In genomic region chr10:118679507-118679906, GRCm38 (mm10) we compare ENCODE assay signal across 24 mouse cellular contexts.
A peak's percentile ranks its signal among the peaks of the same experiment; 100 is the strongest.
DNase-seq lines count a peak whose midpoint lies in the region; ATAC-seq lines count a peak whose summit lies in the region.
"Had no signal": no experiment of that assay in that cellular context is flagged by ENCODE, and none has a peak within 500 bp of the region (broad histone marks: within the 10 kb centered on the region; RNA-seq: fewer than 3 reads in every experiment).

No protein-coding gene starts in this region.

- no peak for DNase-seq in midbrain, embryonic 10.5 days (ENCODE audit: low spot score)
- no peak for DNase-seq in neural tube, embryonic 10.5 days (ENCODE audit: extremely low spot score, low spot score)
- DNase-seq in cerebellum, adult 11-12 months, result no peak
- DNase-seq: adrenal gland, adult 2 months; adrenal gland, postnatal 14 days; cerebellum, adult 18-20 months; cerebellum, adult 9-10 months; cerebellum, postnatal 14 days; gastrocnemius, postnatal 10 days; heart, adult 18-20 months; heart, postnatal 14 days; heart, postnatal 4 days had no signal

- H3K4me3 ChIP-seq in hindbrain, embryonic 12.5 days, result no peak overlapping the region
- H3K4me3 ChIP-seq in hindbrain, embryonic 13.5 days, result no peak overlapping the region
- no peak overlapping the region for H3K4me3 ChIP-seq in midbrain, embryonic 13.5 days (replicated peaks)
- no peak overlapping the region for H3K4me3 ChIP-seq in midbrain, embryonic 10.5 days
- no peak overlapping the region for H3K4me3 ChIP-seq in neural tube, embryonic 12.5 days
- H3K4me3 ChIP-seq in neural tube, embryonic 14.5 days (ENCODE audit: low read depth, low read length), result no peak overlapping the region
- H3K4me3 ChIP-seq: forebrain, embryonic 10.5 days; forebrain, embryonic 13.5 days; heart, embryonic 10.5 days; heart, embryonic 13.5 days had no signal

- H3K27ac ChIP-seq in hindbrain, embryonic 12.5 days, result 0 out of 2 replicates have a peak overlapping the region, but pooled peaks have one; percentile 26
- no peak overlapping the region; the same call in 1 of the 2 replicates for H3K27ac ChIP-seq in hindbrain, embryonic 13.5 days
- H3K27ac ChIP-seq in midbrain, embryonic 13.5 days, result peak overlapping the region; percentile 80
- H3K27ac ChIP-seq in midbrain, embryonic 10.5 days (replicated peaks), result no peak overlapping the region
- H3K27ac ChIP-seq in neural tube, embryonic 12.5 days, result no peak overlapping the region
- H3K27ac ChIP-seq in neural tube, embryonic 14.5 days (ENCODE audit: low read depth, low read length), result no peak overlapping the region
- H3K27ac ChIP-seq: forebrain, embryonic 10.5 days; forebrain, embryonic 13.5 days; heart, embryonic 10.5 days; heart, embryonic 13.5 days had no signal

- WGBS in hindbrain, embryonic 12.5 days, result 55% methylated on average over 5 of the region's 5 CpGs
- 44% methylated on average over 5 of the region's 5 CpGs for WGBS in hindbrain, embryonic 13.5 days
- WGBS in midbrain, embryonic 13.5 days, result 45% methylated on average over 5 of the region's 5 CpGs
- WGBS in midbrain, embryonic 10.5 days, result 87% methylated on average over 5 of the region's 5 CpGs
- WGBS in neural tube, embryonic 12.5 days, result 35% methylated on average over 5 of the region's 5 CpGs
- WGBS in neural tube, embryonic 14.5 days, result 29% methylated on average over 5 of the region's 5 CpGs

- H3K9ac ChIP-seq in hindbrain, embryonic 12.5 days, result no peak overlapping the region
- no peak overlapping the region for H3K9ac ChIP-seq in hindbrain, embryonic 13.5 days
- H3K9ac ChIP-seq in midbrain, embryonic 13.5 days (replicated peaks), result no peak overlapping the region
- no peak overlapping the region for H3K9ac ChIP-seq in neural tube, embryonic 12.5 days
- H3K9ac ChIP-seq in neural tube, embryonic 14.5 days (replicated peaks; ENCODE audit: low read depth, low read length), result no peak overlapping the region
- H3K9ac ChIP-seq: forebrain, embryonic 13.5 days; heart, embryonic 13.5 days; hindbrain, embryonic 14.5 days had no signal

- ATAC-seq in hindbrain, embryonic 12.5 days (ENCODE audit: low FRiP score), result no peak
- no peak for ATAC-seq in hindbrain, embryonic 13.5 days (ENCODE audit: low FRiP score)
- ATAC-seq in midbrain, embryonic 13.5 days, result peak; percentile 9; the same call in 1 of the 2 replicates
- ATAC-seq in neural tube, embryonic 12.5 days (ENCODE audit: low FRiP score, low read depth), result peak; percentile 62; the same call in 1 of the 2 replicates
- 0 out of 2 replicates have a peak, but pooled peaks have one; percentile 25 for ATAC-seq in neural tube, embryonic 14.5 days (ENCODE audit: low read depth)
- ATAC-seq: CD4-positive, CD25-positive, alpha-beta regulatory T cell, adult 4 months; forebrain, embryonic 13.5 days; forebrain, embryonic 16.5 days had no signal

- H3K4me1 ChIP-seq in hindbrain, embryonic 12.5 days, result peaks cover 10% of the 10 kb centered on the region
- peaks cover 28% of the 10 kb centered on the region for H3K4me1 ChIP-seq in hindbrain, embryonic 13.5 days (replicated peaks)
- H3K4me1 ChIP-seq in midbrain, embryonic 13.5 days (replicated peaks), result peaks cover 36% of the 10 kb centered on the region
- H3K4me1 ChIP-seq in midbrain, embryonic 10.5 days, result 0 out of 2 replicates have a peak, but pooled peaks cover 5% of the 10 kb centered on the region
- peaks cover 18% of the 10 kb centered on the region; the same call in 1 of the 2 replicates for H3K4me1 ChIP-seq in neural tube, embryonic 12.5 days
- 0 out of 2 replicates have a peak, but pooled peaks cover 7% of the 10 kb centered on the region for H3K4me1 ChIP-seq in neural tube, embryonic 14.5 days (ENCODE audit: control insufficient read depth, insufficient read depth, low read length)

- H3K36me3 ChIP-seq in hindbrain, embryonic 12.5 days, result no peaks in the 10 kb centered on the region
- no peaks in the 10 kb centered on the region for H3K36me3 ChIP-seq in hindbrain, embryonic 13.5 days
- H3K36me3 ChIP-seq in midbrain, embryonic 13.5 days, result no peaks in the 10 kb centered on the region
- no peaks in the 10 kb centered on the region for H3K36me3 ChIP-seq in midbrain, embryonic 10.5 days
- H3K36me3 ChIP-seq in neural tube, embryonic 12.5 days, result no peaks in the 10 kb centered on the region
- no peaks in the 10 kb centered on the region for H3K36me3 ChIP-seq in neural tube, embryonic 14.5 days (ENCODE audit: control insufficient read depth, insufficient read depth, low read length)
- H3K36me3 ChIP-seq: forebrain, embryonic 10.5 days; heart, embryonic 10.5 days; heart, embryonic 13.5 days had no signal

- no peaks in the 10 kb centered on the region for H3K27me3 ChIP-seq in hindbrain, embryonic 12.5 days
- no peaks in the 10 kb centered on the region for H3K27me3 ChIP-seq in hindbrain, embryonic 13.5 days
- H3K27me3 ChIP-seq in midbrain, embryonic 13.5 days, result no peaks in the 10 kb centered on the region
- H3K27me3 ChIP-seq in midbrain, embryonic 10.5 days (ENCODE audit: low read depth, poor library complexity, severe bottlenecking), result no peaks in the 10 kb centered on the region
- no peaks in the 10 kb centered on the region for H3K27me3 ChIP-seq in neural tube, embryonic 12.5 days (replicated peaks)
- H3K27me3 ChIP-seq in neural tube, embryonic 14.5 days (ENCODE audit: control insufficient read depth, insufficient read depth, low read length), result no peaks in the 10 kb centered on the region
- H3K27me3 ChIP-seq: forebrain, embryonic 13.5 days; heart, embryonic 13.5 days had no signal

- no peak overlapping the region for H3K4me2 ChIP-seq in hindbrain, embryonic 12.5 days (replicated peaks)
- no peak overlapping the region for H3K4me2 ChIP-seq in hindbrain, embryonic 13.5 days
- no peak overlapping the region for H3K4me2 ChIP-seq in midbrain, embryonic 13.5 days (replicated peaks)
- H3K4me2 ChIP-seq in neural tube, embryonic 12.5 days (replicated peaks), result no peak overlapping the region
- H3K4me2 ChIP-seq in neural tube, embryonic 14.5 days (ENCODE audit: low read depth, low read length), result no peak overlapping the region
- H3K4me2 ChIP-seq: forebrain, embryonic 13.5 days; heart, embryonic 13.5 days; hindbrain, embryonic 14.5 days had no signal

- H3K9me3 ChIP-seq in hindbrain, embryonic 12.5 days (replicated peaks), result no peaks in the 10 kb centered on the region
- no peaks in the 10 kb centered on the region for H3K9me3 ChIP-seq in hindbrain, embryonic 13.5 days
- no peaks in the 10 kb centered on the region for H3K9me3 ChIP-seq in midbrain, embryonic 13.5 days
- H3K9me3 ChIP-seq in midbrain, embryonic 10.5 days (replicated peaks), result no peaks in the 10 kb centered on the region
- H3K9me3 ChIP-seq in neural tube, embryonic 12.5 days, result no peaks in the 10 kb centered on the region
- no peaks in the 10 kb centered on the region for H3K9me3 ChIP-seq in neural tube, embryonic 14.5 days (ENCODE audit: control insufficient read depth, low read length)
- H3K9me3 ChIP-seq: forebrain, embryonic 10.5 days; forebrain, embryonic 13.5 days; heart, embryonic 10.5 days; heart, embryonic 13.5 days had no signal

Comparison
In these comparisons a context has a peak if more than half of its experiments do, and no peak if none do; other contexts are left out.
1. H3K27ac ChIP-seq: peak in hindbrain, embryonic 12.5 days (single experiment) and midbrain, embryonic 13.5 days (single experiment); none in hindbrain, embryonic 13.5 days (single experiment), midbrain, embryonic 10.5 days (single experiment), neural tube, embryonic 12.5 days (single experiment) and neural tube, embryonic 14.5 days (single experiment).
2. ATAC-seq: peak in midbrain, embryonic 13.5 days (single experiment), neural tube, embryonic 12.5 days (single experiment) and neural tube, embryonic 14.5 days (single experiment); none in hindbrain, embryonic 12.5 days (single experiment) and hindbrain, embryonic 13.5 days (single experiment).